Mouse (Mus musculus) neural tube, embryonic 15.5 days (tissue): Measurements from ENCODE around the gene Ywhah. TPM values are rescaled to one million over a fixed set of nuclear protein-coding genes. Genes with fewer than 3 reads are reported as not detected.
A peak's percentile ranks its signal among the peaks of the same experiment; 100 is the strongest.

Experiments
- ATAC-seq: fragments of 200-750 bp; cut with Nextera tagmentation; 2 replicates; pipeline ENCODE4 v1.8.0; 2017; ENCODE audit warnings: mild to moderate bottlenecking, moderate TSS enrichment, moderate library complexity; ENCODE audit not compliant: low FRiP score
- H3K27ac ChIP-seq: fragments of 300-500 bp; sonication (generic); replicated peaks from 2 replicates; pipeline ENCODE4 v1.5.1; 2015; ENCODE audit warnings: mild to moderate bottlenecking, inconsistent platforms
- H3K27me3 ChIP-seq: fragments of 300-500 bp; sonication (generic); replicated peaks from 2 replicates; pipeline ENCODE4 v1.6.1; 2015; ENCODE audit warnings: inconsistent platforms
- H3K36me3 ChIP-seq: fragments of 300-500 bp; sonication (generic); 2 replicates; pipeline ENCODE4 v1.6.1; 2015; ENCODE audit warnings: inconsistent platforms
- H3K4me1 ChIP-seq: fragments of 300-500 bp; sonication (generic); 2 replicates; pipeline ENCODE4 v1.6.1; 2015; ENCODE audit warnings: inconsistent platforms
- H3K4me2 ChIP-seq: fragments of 300-500 bp; sonication (generic); 2 replicates; pipeline ENCODE4 v1.6.1; 2015; ENCODE audit warnings: inconsistent platforms, mild to moderate bottlenecking, moderate library complexity
- H3K4me3 ChIP-seq: fragments of 300-500 bp; sonication (generic); replicated peaks from 2 replicates; pipeline ENCODE4 v1.5.1; 2015; ENCODE audit warnings: mild to moderate bottlenecking, inconsistent platforms
- H3K9ac ChIP-seq: fragments of 300-500 bp; sonication (generic); replicated peaks from 2 replicates; pipeline ENCODE4 v1.6.1; 2015; ENCODE audit warnings: mild to moderate bottlenecking, inconsistent platforms
- H3K9me3 ChIP-seq: fragments of 300-500 bp; sonication (generic); replicated peaks from 2 replicates; pipeline ENCODE4 v1.6.1; 2016; ENCODE audit warnings: inconsistent platforms
- WGBS: fragments of 180-500 bp; shearing (Covaris S2); methylation state at CpG from one replicate; pipeline ENCODE4 v1.1.7; 2015; ENCODE audit warnings: mixed read lengths; 5-methylcytosine and 5-hydroxymethylcytosine counted together
- polyA plus RNA-seq: library from polyadenylated mRNA; unstranded; fragments of >200 nt; fragmentation: Nextera tagmentation; extraction: Ambion mirVana; gene quantifications from 2 replicates; pipeline ENCODE4 v1.2.1, GENCODE M21; 2015

The Ywhah gene
- polyA plus RNA-seq, 1 experiment from 2014 or later = 927 TPM

DNA sequence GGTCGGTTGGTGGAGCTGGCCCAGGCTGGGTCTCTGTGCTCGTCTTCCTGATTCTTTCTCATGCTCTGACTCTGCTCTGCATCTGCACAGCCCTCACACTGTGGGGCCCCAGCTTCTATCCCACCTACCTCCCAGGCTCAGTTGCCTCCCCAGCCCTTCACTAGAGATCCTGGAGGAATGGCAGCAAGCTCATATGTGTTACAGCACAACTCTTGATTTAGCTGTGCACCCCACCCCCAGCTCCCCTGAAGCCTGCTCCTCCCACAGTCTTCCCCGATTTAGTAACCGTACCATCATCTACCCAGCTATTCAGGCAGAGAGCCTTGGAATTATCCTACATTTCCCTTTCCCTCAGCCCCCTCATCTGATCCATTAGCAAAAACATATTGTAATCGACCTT, 17.5 kb upstream of the Ywhah start:
- H3K9me3 ChIP-seq = no peaks in the 10 kb centered on the region
- H3K4me3 ChIP-seq = no peak overlapping the region
- H3K4me1 ChIP-seq = peaks cover 20% of the 10 kb centered on the region
- WGBS = 88% methylated on average over 5 of the region's 5 CpGs
- H3K27ac ChIP-seq = no peak overlapping the region
- no peaks in the 10 kb centered on the region for H3K36me3 ChIP-seq
- H3K9ac ChIP-seq = no peak overlapping the region
- no peak for ATAC-seq
- no peaks in the 10 kb centered on the region for H3K27me3 ChIP-seq
- no peak overlapping the region for H3K4me2 ChIP-seq

DNA sequence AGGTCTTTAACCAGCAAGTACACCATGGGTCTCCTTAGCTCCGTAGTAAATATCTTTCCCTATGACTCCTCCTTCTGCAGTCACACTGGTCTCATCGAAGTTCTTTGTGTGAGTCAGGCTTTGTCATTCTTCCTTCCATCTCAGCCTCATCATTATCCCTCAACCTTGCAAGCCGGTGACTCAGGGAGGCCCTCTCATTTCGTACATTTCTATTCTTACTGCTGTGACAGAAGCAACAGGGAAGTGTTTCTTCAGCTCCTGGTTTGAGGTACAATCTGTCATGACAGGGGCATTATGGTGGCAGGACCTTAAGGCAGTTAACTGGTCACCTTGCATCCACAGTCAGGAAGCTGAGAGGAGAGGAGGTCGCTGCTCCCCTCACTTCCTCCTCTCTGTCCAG, 15.8 kb upstream of the Ywhah start:
- H3K27ac ChIP-seq = no peak overlapping the region
- no peaks in the 10 kb centered on the region for H3K36me3 ChIP-seq
- ATAC-seq = no peak
- H3K9ac ChIP-seq = no peak overlapping the region
- H3K9me3 ChIP-seq = no peaks in the 10 kb centered on the region
- no peak overlapping the region for H3K4me2 ChIP-seq
- H3K4me3 ChIP-seq = no peak overlapping the region
- peaks cover 23% of the 10 kb centered on the region for H3K4me1 ChIP-seq
- H3K27me3 ChIP-seq = no peaks in the 10 kb centered on the region
- 89% methylated on average over 5 of the region's 5 CpGs for WGBS

DNA sequence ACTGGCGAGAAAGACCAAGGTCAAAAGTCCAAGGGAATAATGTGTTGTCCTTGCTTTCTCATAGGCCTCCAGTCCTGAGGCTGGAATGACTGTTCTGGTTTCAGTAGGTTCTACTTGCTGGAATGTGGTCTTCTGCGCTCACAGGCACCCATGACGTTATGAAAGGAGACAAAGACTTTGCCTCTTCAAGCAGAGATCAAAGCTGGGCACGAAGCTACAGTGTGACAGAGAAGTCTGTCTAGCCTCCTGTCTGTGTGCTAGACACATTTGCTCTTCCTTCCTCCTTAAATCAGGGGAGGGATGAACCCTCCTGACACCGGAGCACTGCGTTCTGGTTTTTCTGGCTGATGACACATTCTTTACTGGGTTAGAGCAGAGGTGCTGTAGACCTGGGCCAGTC, 15.1 kb upstream of the Ywhah start:
- no peak overlapping the region for H3K4me2 ChIP-seq
- no peaks in the 10 kb centered on the region for H3K27me3 ChIP-seq
- H3K9me3 ChIP-seq = no peaks in the 10 kb centered on the region
- 75% methylated on average over 6 of the region's 6 CpGs for WGBS
- H3K27ac ChIP-seq = no peak overlapping the region
- H3K4me3 ChIP-seq = no peak overlapping the region
- no peak overlapping the region for H3K9ac ChIP-seq
- no peaks in the 10 kb centered on the region for H3K36me3 ChIP-seq
- no peak for ATAC-seq
- peaks cover 23% of the 10 kb centered on the region for H3K4me1 ChIP-seq

DNA sequence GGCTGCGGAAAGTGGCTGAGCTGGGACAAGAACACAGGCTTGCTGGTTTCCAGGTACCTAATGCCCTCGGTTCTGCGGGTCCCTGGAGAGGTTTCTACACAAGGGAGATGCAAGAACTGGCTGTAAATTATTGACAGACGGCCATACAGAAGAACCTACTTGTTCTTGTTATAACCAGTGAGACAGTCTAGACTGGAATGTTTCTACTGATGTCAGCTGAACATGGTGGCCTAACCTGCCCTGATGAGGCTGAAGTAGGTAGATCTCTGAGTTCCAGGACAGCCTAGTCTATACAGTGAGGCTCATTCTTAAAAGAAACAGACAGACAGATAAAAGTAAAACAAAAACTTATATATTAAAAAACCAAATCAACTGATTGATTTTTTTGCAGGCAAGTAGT, 14.5 kb upstream of the Ywhah start:
- ATAC-seq = no peak
- no peak overlapping the region for H3K4me3 ChIP-seq
- no peak overlapping the region for H3K9ac ChIP-seq
- peaks cover 23% of the 10 kb centered on the region for H3K4me1 ChIP-seq
- no peaks in the 10 kb centered on the region for H3K27me3 ChIP-seq
- no peaks in the 10 kb centered on the region for H3K9me3 ChIP-seq
- no peak overlapping the region for H3K4me2 ChIP-seq
- H3K36me3 ChIP-seq = no peaks in the 10 kb centered on the region
- 65% methylated on average over 4 of the region's 4 CpGs for WGBS
- no peak overlapping the region for H3K27ac ChIP-seq

DNA sequence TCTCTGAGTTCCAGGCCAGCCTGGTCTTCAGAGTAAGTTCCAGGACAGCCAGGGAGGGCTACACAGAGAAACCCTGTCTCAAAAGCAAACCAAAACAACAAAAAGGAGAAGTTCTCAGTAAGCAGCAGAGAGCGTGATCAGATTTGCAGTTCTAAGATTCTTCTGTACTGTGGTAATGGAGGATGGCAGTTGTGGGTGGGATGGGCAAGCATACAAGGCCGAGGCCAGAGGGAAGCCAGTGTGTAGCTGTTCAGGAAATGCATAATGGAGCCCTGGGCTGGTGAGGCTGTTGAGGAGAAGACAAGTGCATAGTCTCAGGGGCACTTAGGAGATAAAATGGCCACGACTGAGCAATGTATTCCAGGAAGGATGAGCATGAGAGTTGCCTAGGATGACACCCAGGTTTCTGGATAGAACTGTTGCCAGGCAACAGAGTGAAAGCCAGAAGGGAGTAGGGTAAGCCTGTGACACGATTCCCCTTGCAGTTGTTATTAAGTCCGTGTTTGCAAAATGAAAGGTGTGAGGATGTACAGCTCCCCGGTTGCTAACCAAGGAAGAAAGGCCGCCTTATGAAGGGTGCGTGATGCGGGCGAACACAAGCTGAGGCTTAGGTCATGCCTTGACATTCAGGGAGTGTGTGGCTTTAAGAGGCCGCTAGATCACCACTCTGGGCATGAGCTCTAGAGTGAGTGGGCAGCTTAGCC, 13.0 kb upstream of the Ywhah start:
- peak overlapping the region; percentile 74 for H3K27ac ChIP-seq
- no peaks in the 10 kb centered on the region for H3K9me3 ChIP-seq
- ATAC-seq = peak; percentile 56
- no peak overlapping the region for H3K4me2 ChIP-seq
- WGBS = 53% methylated on average over 11 of the region's 11 CpGs
- no peaks in the 10 kb centered on the region for H3K27me3 ChIP-seq
- H3K9ac ChIP-seq = no peak overlapping the region
- H3K36me3 ChIP-seq = no peaks in the 10 kb centered on the region
- no peak overlapping the region for H3K4me3 ChIP-seq
- peaks cover 32% of the 10 kb centered on the region for H3K4me1 ChIP-seq

DNA sequence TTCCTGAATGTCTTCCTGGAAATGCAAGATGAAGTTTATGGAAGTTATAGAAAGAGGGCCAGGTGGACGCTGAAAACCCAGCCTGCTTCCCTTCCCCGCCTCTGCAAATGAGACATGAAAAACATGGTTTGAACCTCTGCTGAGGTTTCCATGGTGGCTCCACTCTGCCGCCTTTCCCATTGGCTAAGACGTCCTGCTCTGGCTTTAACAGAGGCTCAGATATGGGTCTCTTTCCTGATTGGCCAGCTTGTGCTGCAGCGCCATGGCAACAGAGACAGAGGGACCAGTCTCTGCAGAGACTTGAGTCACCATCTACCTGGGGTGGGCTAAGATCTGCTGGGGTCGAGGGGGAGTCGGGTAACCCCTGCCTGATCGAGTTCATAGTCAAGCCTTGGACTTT, 11.9 kb upstream of the Ywhah start:
- H3K9ac ChIP-seq = no peak overlapping the region
- H3K4me3 ChIP-seq = no peak overlapping the region
- WGBS = 28% methylated on average over 8 of the region's 8 CpGs
- 0 out of 2 replicates have a peak overlapping the region, but pooled peaks have one; percentile 5 for H3K4me2 ChIP-seq
- no peaks in the 10 kb centered on the region for H3K27me3 ChIP-seq
- ATAC-seq = peak; percentile 79
- no peaks in the 10 kb centered on the region for H3K36me3 ChIP-seq
- peaks cover 43% of the 10 kb centered on the region for H3K4me1 ChIP-seq
- no peaks in the 10 kb centered on the region for H3K9me3 ChIP-seq
- peak overlapping the region; percentile 74 for H3K27ac ChIP-seq

DNA sequence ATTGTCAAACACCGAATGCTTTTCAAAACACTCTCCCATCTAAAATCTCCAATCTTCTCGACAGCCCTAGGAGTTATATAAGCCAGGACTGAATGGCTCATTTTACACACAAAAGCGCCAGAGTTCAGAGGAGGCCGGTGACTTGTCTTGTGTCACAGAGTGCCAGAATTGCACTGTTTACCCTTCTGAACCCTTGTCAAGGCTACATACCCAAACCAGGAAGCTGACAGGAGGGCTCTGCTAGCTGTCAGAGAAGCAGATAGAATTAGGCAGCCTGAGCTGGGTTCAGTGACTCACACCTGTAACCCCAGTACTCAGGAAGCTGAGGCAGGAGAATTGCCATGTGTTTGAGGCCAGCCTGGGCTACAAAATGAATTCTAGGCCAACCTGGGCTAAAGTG, 11.2 kb upstream of the Ywhah start:
- no peak overlapping the region for H3K4me2 ChIP-seq
- H3K36me3 ChIP-seq = no peaks in the 10 kb centered on the region
- H3K9ac ChIP-seq = no peak overlapping the region
- no peaks in the 10 kb centered on the region for H3K9me3 ChIP-seq
- no peak overlapping the region for H3K4me3 ChIP-seq
- WGBS = 50% methylated on average over 4 of the region's 4 CpGs
- peak overlapping the region; percentile 74 for H3K27ac ChIP-seq
- no peak for ATAC-seq
- peaks cover 45% of the 10 kb centered on the region for H3K4me1 ChIP-seq
- H3K27me3 ChIP-seq = no peaks in the 10 kb centered on the region

DNA sequence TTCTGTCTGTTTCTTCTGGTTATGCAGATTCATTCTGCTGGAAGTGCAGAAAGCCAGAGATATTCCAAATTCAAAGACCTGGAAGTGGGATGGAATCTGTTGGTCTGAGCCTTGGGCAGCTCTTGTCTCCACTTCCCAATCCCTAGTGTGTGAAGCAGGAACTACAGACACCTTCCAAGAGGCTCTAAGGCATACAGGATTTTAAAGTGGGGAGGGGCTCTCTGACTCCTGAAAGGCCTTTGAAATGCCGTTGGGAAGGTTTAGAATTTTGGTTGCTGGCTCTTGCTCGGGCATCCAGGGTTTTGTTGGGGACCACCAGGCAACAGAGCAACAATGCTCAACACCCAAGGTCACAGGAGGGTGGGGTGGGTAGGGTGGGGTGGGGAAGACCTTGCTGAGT, 9.3 kb upstream of the Ywhah start:
- no peak for ATAC-seq
- no peak overlapping the region for H3K4me2 ChIP-seq
- H3K4me3 ChIP-seq = no peak overlapping the region
- no peaks in the 10 kb centered on the region for H3K36me3 ChIP-seq
- 76% methylated on average over 2 of the region's 2 CpGs for WGBS
- no peak overlapping the region for H3K27ac ChIP-seq
- H3K9me3 ChIP-seq = no peaks in the 10 kb centered on the region
- no peak overlapping the region for H3K9ac ChIP-seq
- H3K4me1 ChIP-seq = peaks cover 45% of the 10 kb centered on the region
- H3K27me3 ChIP-seq = no peaks in the 10 kb centered on the region

DNA sequence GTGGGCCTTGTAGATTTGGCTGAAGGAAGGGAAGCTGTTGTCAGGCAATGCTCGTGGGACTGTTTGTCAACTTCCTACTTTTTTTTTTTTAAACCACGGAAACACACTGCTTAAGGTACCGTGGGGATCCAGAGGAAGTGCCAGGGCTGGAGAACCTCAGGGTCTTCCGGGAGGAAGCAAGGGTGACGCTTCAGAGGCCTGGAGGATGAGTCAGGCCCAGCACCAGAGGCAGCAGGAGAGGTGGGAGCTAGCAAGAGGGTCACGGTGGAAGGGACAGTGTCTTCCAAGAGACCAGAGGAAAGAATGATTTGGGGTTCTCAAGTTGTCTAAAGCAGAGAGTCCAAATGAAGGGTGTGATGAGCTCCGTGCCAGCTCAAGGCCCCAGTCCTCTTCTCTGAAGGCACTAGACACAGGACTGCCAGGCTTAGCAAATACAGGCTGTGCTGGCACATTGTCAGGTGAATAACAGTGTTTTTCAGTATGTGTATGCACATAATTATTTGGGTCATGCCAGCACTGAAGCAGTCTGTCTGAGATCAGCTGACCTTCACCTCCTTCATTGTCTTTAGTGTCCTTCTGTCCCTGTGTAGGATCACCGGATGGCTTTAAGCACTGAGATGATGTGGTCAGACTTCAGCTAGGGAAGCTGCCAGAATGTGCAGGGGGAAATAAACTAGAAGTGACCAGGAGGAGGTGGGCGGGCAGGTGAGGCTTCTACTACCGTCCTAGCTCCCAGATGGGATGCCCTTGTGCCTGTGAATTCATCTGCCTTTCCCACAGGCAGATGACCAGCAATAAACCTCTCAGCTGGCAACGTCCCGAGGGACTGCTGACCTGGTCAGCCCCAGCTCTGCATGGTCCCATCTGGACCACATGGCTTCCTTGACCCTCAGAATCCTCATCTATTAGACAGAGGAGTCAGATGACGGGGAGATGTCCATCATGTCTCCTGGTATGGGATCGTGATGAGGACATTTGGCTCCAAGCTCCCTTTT, 8.5 kb upstream of the Ywhah start:
- no peak for ATAC-seq
- no peak overlapping the region for H3K9ac ChIP-seq
- no peak overlapping the region for H3K4me3 ChIP-seq
- H3K4me1 ChIP-seq = peaks cover 44% of the 10 kb centered on the region
- H3K27ac ChIP-seq = peak overlapping the region; percentile 88
- H3K9me3 ChIP-seq = no peaks in the 10 kb centered on the region
- H3K4me2 ChIP-seq = no peak overlapping the region
- H3K36me3 ChIP-seq = no peaks in the 10 kb centered on the region
- no peaks in the 10 kb centered on the region for H3K27me3 ChIP-seq
- WGBS = 75% methylated on average over 14 of the region's 14 CpGs

DNA sequence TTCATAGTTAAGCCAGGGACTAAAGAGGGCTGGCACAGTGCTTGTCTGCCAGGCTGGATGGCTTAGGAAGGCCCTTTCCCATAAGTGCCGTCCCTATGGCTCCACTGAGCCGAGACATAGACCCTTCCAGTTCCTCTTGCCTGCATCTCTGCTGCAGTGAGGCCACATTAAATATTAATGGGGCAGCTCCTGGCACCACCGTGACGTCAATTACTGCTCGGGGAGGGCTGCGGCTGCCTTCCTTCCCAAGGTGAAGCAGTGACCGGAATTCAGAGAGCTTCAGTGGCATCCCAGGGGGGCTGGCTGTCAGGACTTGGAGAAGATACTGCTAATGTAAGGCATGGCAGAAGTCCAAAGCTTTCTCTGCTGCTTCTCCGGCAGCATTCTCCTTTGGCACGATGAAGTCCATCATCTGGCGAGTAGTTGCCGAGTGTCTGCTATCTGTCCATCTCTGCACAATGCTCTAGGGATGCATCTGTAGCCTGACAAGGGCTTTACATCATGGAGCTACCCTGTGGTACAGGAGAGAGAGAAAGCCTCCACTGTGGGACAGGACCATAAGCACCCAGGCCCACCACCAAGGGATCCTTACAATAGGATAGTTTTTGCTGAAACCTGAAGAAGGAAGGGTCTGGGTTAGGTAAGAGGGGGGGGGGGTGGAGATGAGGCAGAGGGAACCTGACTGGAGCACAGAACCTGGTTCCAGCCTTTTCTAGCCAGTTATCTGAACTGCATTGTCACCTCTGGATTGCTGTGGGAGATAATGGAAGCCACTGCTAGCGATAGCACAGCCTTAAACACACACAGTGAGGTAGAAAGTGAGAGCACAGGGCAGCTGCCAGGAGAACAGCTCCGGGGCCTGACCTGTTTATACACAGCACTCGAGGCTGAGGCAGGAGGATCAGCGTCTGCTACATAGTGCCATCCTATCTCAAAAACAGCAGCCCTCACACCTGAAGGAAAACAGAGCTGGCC, 7.2 kb upstream of the Ywhah start:
- no peaks in the 10 kb centered on the region for H3K36me3 ChIP-seq
- 31% methylated on average over 15 of the region's 15 CpGs for WGBS
- H3K4me2 ChIP-seq = peak overlapping the region; percentile 27
- no peaks in the 10 kb centered on the region for H3K9me3 ChIP-seq
- H3K4me1 ChIP-seq = peaks cover 31% of the 10 kb centered on the region
- H3K4me3 ChIP-seq = no peak overlapping the region
- peak overlapping the region; percentile 88 for H3K27ac ChIP-seq
- H3K9ac ChIP-seq = no peak overlapping the region
- no peaks in the 10 kb centered on the region for H3K27me3 ChIP-seq
- ATAC-seq = peak; percentile 73

DNA sequence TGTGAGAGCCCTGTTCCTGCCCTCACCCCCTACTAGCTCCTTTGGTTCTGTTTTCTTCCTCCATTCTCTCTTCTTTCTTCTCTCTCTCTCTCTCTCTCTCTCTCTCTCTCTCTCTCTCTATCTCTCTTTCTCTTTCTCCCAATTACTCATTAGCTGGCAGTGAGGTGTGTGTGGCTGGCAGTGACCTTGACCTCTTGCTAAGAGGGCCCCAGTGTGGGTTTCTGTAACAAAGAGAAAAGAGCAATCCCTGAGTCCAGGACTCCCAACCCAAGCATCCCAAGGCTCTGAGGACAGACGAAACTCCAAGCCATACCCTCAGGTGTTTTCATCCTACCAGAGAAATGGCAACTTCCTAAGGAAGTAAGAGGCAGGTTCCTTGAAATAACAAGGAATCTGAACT, 4.5 kb upstream of the Ywhah start:
- no peak for ATAC-seq
- no peak overlapping the region for H3K4me2 ChIP-seq
- 79% methylated on average over 1 of the region's 1 CpGs for WGBS
- H3K36me3 ChIP-seq = no peaks in the 10 kb centered on the region
- H3K27me3 ChIP-seq = no peaks in the 10 kb centered on the region
- H3K4me3 ChIP-seq = no peak overlapping the region
- peaks cover 29% of the 10 kb centered on the region for H3K4me1 ChIP-seq
- no peak overlapping the region for H3K9ac ChIP-seq
- no peaks in the 10 kb centered on the region for H3K9me3 ChIP-seq
- no peak overlapping the region for H3K27ac ChIP-seq
